Mouse (Mus musculus) liver, postnatal 0 days (tissue): ENCODE measurements at regions not wholly inside any gene's neighbourhood (a gene's known extent, or its start where the extent isn't known, plus 50 kb on each side); places are given as distances from the start of the nearest gene placed in this dataset.

Experiments
- ATAC-seq: fragments of 200-750 bp; cut with Nextera tagmentation; 2 replicates; pipeline ENCODE4 v1.8.0; 2017; ENCODE audit warnings: mild to moderate bottlenecking, moderate library complexity
- DNase-seq: peaks from one replicate; pipeline ENCODE4 v3.0.0-alpha.2; 2016
- H3K27ac ChIP-seq: fragments of 300-500 bp; sonication (generic); 2 replicates; pipeline ENCODE4 v1.5.1; 2014; ENCODE audit warnings: antibody characterized with exemption, moderate library complexity, mild to moderate bottlenecking, low read depth
- H3K27me3 ChIP-seq: fragments of 300-500 bp; sonication (generic); 2 replicates; pipeline ENCODE4 v1.6.1; 2014; ENCODE audit warnings: low read length, control low read depth, mixed read lengths; ENCODE audit not compliant: insufficient read depth
- H3K36me3 ChIP-seq: fragments of 300-500 bp; sonication (generic); replicated peaks from 2 replicates; pipeline ENCODE4 v1.6.1; 2014; ENCODE audit warnings: mild to moderate bottlenecking, control low read depth, low read length, moderate library complexity, mixed read lengths; ENCODE audit not compliant: insufficient read depth
- H3K4me1 ChIP-seq: fragments of 300-500 bp; sonication (generic); 2 replicates; pipeline ENCODE4 v1.6.1; 2014; ENCODE audit warnings: antibody characterized with exemption, mild to moderate bottlenecking, control low read depth; ENCODE audit not compliant: insufficient read depth
- H3K4me2 ChIP-seq: fragments of 300-500 bp; sonication (generic); 2 replicates; pipeline ENCODE4 v1.6.1; 2014; ENCODE audit warnings: low read depth, mild to moderate bottlenecking, low read length, moderate library complexity, mixed read lengths
- H3K4me3 ChIP-seq: fragments of 300-500 bp; sonication (generic); 2 replicates; pipeline ENCODE4 v1.5.1; 2014; ENCODE audit warnings: low read depth, low read length
- H3K9ac ChIP-seq: fragments of 300-500 bp; sonication (generic); replicated peaks from 2 replicates; pipeline ENCODE4 v1.6.1; 2014; ENCODE audit warnings: mild to moderate bottlenecking, moderate library complexity
- H3K9me3 ChIP-seq: fragments of 300-500 bp; sonication (generic); 2 replicates; pipeline ENCODE4 v1.6.1; 2016; ENCODE audit warnings: mild to moderate bottlenecking, control low read depth, low read length, mixed read lengths
- CTCF ChIP-seq: sonication (generic); IDR thresholded peaks from 2 replicates; pipeline ENCODE4 v1.5.1; 2016; ENCODE audit warnings: antibody characterized with exemption, low read depth
- EP300 ChIP-seq: IDR thresholded peaks from 2 replicates; pipeline ENCODE4 v1.6.1; 2016; ENCODE audit warnings: antibody characterized with exemption, low read depth, mild to moderate bottlenecking
- WGBS: fragments of 180-500 bp; shearing (Covaris S2); extraction: QIAGEN DNeasy Blood & Tissue Kit; methylation state at CpG from one replicate; pipeline ENCODE4 v1.1.7; 2014; ENCODE audit not compliant: insufficient replicate concordance; 5-methylcytosine and 5-hydroxymethylcytosine counted together

GRCm38 (mm10) chr4:12246595-12246994 is 74.8 kb upstream of the Fam92a start:
- H3K36me3 ChIP-seq = no peaks in the 10 kb centered on the region
- no peaks in the 10 kb centered on the region for H3K9me3 ChIP-seq
- no peak for DNase-seq
- no peak overlapping the region for H3K4me2 ChIP-seq
- no peak for ATAC-seq
- H3K27ac ChIP-seq = no peak overlapping the region
- WGBS = 69% methylated on average over 4 of the region's 4 CpGs
- H3K9ac ChIP-seq = no peak overlapping the region
- TF ChIP-seq CTCF (no peak), EP300 (no peak)
- H3K27me3 ChIP-seq = no peaks in the 10 kb centered on the region
- no peak overlapping the region for H3K4me3 ChIP-seq
- no peaks in the 10 kb centered on the region for H3K4me1 ChIP-seq

- no peak overlapping the region for H3K27ac ChIP-seq
- no peaks in the 10 kb centered on the region for H3K9me3 ChIP-seq
- no peaks in the 10 kb centered on the region for H3K36me3 ChIP-seq
- DNase-seq (peak; percentile 65), ATAC-seq (no peak)
- 3% methylated on average over 12 of the region's 12 CpGs for WGBS
- no peak overlapping the region for H3K4me3 ChIP-seq
- no peak overlapping the region for H3K9ac ChIP-seq
- peak overlapping the region; percentile 46 for H3K4me2 ChIP-seq
- H3K4me1 ChIP-seq = no peaks in the 10 kb centered on the region; the same call in 1 of the 2 replicates
- TF ChIP-seq CTCF (peak; percentile 86), EP300 (no peak)
- no peaks in the 10 kb centered on the region for H3K27me3 ChIP-seq
Measured at GRCm38 (mm10) chr4:12240941-12241571, 69.2 kb upstream of the Fam92a start.

- ATAC-seq (no peak), DNase-seq (no peak)
- no peaks in the 10 kb centered on the region for H3K36me3 ChIP-seq
- no peaks in the 10 kb centered on the region for H3K4me1 ChIP-seq
- TF ChIP-seq EP300 (no peak), CTCF (no peak)
- H3K4me3 ChIP-seq = no peak overlapping the region
- no peaks in the 10 kb centered on the region for H3K27me3 ChIP-seq
- no peak overlapping the region for H3K9ac ChIP-seq
- WGBS = 65% methylated on average over 1 of the region's 1 CpGs
- H3K9me3 ChIP-seq = no peaks in the 10 kb centered on the region
- no peak overlapping the region for H3K27ac ChIP-seq
- H3K4me2 ChIP-seq = no peak overlapping the region
Measured at GRCm38 (mm10) chr4:12230731-12231130, 58.9 kb upstream of the Fam92a start.
